Mouse (Mus musculus) kidney, adult 18-20 months (tissue): ENCODE results near the gene Syf2.

Experiments
- DNase-seq: peaks from one replicate; pipeline ENCODE4 v3.0.0; 2021

The Syf2 gene

GRCm38 (mm10) chr4:134978930-134979329 lies 48.2 kb downstream of the Syf2 start:
- no peak for DNase-seq

- DNase-seq = no peak
These were observed 51.3 kb downstream of the Syf2 start for GRCm38 (mm10) chr4:134981959-134982431.

- no peak for DNase-seq
These were observed 52.4 kb downstream of the Syf2 start for GRCm38 (mm10) chr4:134983136-134983535.

GRCm38 (mm10) chr4:134984555-134984954 lies 53.9 kb downstream of the Syf2 start:
- no peak for DNase-seq

GRCm38 (mm10) chr4:134985626-134986335 lies 55.1 kb downstream of the Syf2 start:
- no peak for DNase-seq

GRCm38 (mm10) chr4:134986336-134986635 lies 55.6 kb downstream of the Syf2 start:
- no peak for DNase-seq

GRCm38 (mm10) chr4:134986963-134987362 lies 56.3 kb downstream of the Syf2 start:
- DNase-seq = no peak
